Mouse (Mus musculus) B cell, adult 67 days (primary cell): ENCODE results near the gene Slc35f5. TPM values are rescaled to one million over a fixed set of nuclear protein-coding genes. Genes with fewer than 3 reads are reported as not detected.

Experiments
- total RNA-seq, 2 experiments: library from RNA; stranded (reverse); gene quantifications; 4 replicates each; pipeline ENCODE4 v1.2.4; 2023

Gene Slc35f5
- total RNA-seq = 1 to 10 TPM; 2.2 to 3.9 TPM

GRCm38 (mm10) chr1:125560259-125561192 lies at the start of gene Slc35f5:
TSS of gene Slc35f5 (plus strand) at chr1:125560595.

Other genes with a start within 250 kb of the Slc35f5 start
- 100 to 1,000 TPM; 716 TPM for gene Actr3, start 124.9 kb upstream of the Slc35f5 start, total RNA-seq
- not detected for gene Gpr39, start 116.4 kb downstream of the Slc35f5 start, total RNA-seq